Mouse (Mus musculus) midbrain, embryonic 11.5 days (tissue): ENCODE data around the gene Pip4k2b. TPM values are rescaled to one million over a fixed set of nuclear protein-coding genes. Genes with fewer than 3 reads are reported as not detected.
A peak's percentile ranks its signal among the peaks of the same experiment; 100 is the strongest.

Source experiments
- ATAC-seq: fragments of 200-750 bp; cut with Nextera tagmentation; 2 replicates; pipeline ENCODE4 v1.8.0; 2017; ENCODE audit warnings: moderate TSS enrichment, moderate library complexity; ENCODE audit not compliant: low FRiP score
- DNase-seq: peaks from one replicate; pipeline ENCODE4 v3.0.0; 2015; ENCODE audit warnings: low spot score; ENCODE audit errors: missing footprints
- H3K27ac ChIP-seq: fragments of 300-500 bp; sonication (generic); 2 replicates; pipeline ENCODE4 v1.5.1; 2014; ENCODE audit warnings: low read depth, low read length
- H3K27me3 ChIP-seq: fragments of 300-500 bp; sonication (generic); 2 replicates; pipeline ENCODE4 v1.6.1; 2014; ENCODE audit warnings: mild to moderate bottlenecking, low read length, moderate library complexity, mixed read lengths; ENCODE audit not compliant: control insufficient read depth, insufficient read depth
- H3K36me3 ChIP-seq: fragments of 300-500 bp; sonication (generic); 2 replicates; pipeline ENCODE4 v1.6.1; 2014; ENCODE audit warnings: mild to moderate bottlenecking, low read length, moderate library complexity, mixed read lengths; ENCODE audit not compliant: control insufficient read depth, insufficient read depth
- H3K4me1 ChIP-seq: fragments of 300-500 bp; sonication (generic); 2 replicates; pipeline ENCODE4 v1.6.1; 2014; ENCODE audit warnings: low read length; ENCODE audit not compliant: control insufficient read depth, insufficient read depth
- H3K4me2 ChIP-seq: fragments of 300-500 bp; sonication (generic); 2 replicates; pipeline ENCODE4 v1.6.1; 2014; ENCODE audit warnings: mild to moderate bottlenecking, moderate library complexity
- H3K4me3 ChIP-seq: fragments of 300-500 bp; sonication (generic); 2 replicates; pipeline ENCODE4 v1.5.1; 2014; ENCODE audit warnings: low read depth, low read length
- H3K9ac ChIP-seq: fragments of 300-500 bp; sonication (generic); 2 replicates; pipeline ENCODE4 v1.6.1; 2014; ENCODE audit warnings: low read length
- H3K9me3 ChIP-seq: fragments of 300-500 bp; sonication (generic); 2 replicates; pipeline ENCODE4 v1.6.1; 2016; ENCODE audit warnings: low read length; ENCODE audit not compliant: control insufficient read depth
- WGBS: fragments of 180-500 bp; shearing (Covaris S2); extraction: QIAGEN DNeasy Blood & Tissue Kit; methylation state at CpG from one replicate; pipeline ENCODE4 v1.1.7; 2014; 5-methylcytosine and 5-hydroxymethylcytosine counted together
- polyA plus RNA-seq: library from polyadenylated mRNA; unstranded; fragments of >200 nt; fragmentation: Nextera tagmentation; extraction: Ambion mirVana; gene quantifications from 2 replicates; pipeline ENCODE4 v1.2.1, GENCODE M21; 2014

Pip4k2b gene
- polyA plus RNA-seq, 1 experiment from 2014 or later: 2.4 TPM

DNA sequence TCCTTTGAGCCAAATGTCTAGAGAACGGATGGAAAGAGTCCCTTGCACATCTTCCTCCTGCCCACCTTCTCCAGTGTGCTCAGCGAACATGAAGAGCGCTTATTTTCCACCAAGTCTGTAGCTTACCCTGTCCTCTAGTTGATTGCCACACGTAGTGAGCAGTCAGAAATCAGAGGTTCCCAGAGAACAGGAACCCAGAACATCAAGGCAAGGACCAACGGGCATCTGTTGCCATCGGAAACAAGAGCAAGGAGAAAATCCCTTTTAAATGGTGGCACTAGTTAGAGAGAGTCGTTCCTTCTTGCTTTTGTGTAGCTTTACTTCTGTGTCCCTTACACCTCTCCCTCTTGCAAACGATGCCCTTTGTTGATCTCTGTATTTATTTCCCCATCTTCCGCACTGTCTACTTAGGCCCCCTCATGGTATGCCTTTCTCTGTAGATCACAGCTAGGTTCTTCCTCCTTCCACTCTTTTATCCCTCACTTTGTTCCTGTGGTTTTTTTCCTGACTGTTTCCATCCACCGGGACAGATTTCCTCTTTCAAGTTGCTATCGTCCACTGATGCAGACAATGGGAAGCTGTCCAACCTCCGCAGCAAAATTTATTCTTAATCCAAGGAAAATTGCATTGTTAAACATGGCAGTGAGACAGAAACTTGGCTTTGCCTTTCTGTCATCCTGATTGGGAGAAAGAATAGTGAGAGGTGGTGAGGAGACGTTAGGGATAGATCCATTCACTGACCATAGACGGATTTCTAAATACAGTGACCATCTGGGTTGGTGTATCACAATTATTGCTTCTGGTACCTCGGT lies 42.7 kb downstream of the Pip4k2b start:
- no peak overlapping the region for H3K9ac ChIP-seq
- H3K27me3 ChIP-seq: no peaks in the 10 kb centered on the region
- no peak for DNase-seq
- H3K4me3 ChIP-seq: peak overlapping the region; percentile 88; the same call in 1 of the 2 replicates
- whole genome bisulfite sequencing: 50% methylated on average over 15 of the region's 15 CpGs
- ATAC-seq: no peak
- H3K9me3 ChIP-seq: no peaks in the 10 kb centered on the region
- H3K27ac ChIP-seq: no peak overlapping the region
- H3K4me2 ChIP-seq: peak overlapping the region; percentile 95
- H3K4me1 ChIP-seq: peaks cover 23% of the 10 kb centered on the region
- peaks cover 3% of the 10 kb centered on the region for H3K36me3 ChIP-seq

DNA sequence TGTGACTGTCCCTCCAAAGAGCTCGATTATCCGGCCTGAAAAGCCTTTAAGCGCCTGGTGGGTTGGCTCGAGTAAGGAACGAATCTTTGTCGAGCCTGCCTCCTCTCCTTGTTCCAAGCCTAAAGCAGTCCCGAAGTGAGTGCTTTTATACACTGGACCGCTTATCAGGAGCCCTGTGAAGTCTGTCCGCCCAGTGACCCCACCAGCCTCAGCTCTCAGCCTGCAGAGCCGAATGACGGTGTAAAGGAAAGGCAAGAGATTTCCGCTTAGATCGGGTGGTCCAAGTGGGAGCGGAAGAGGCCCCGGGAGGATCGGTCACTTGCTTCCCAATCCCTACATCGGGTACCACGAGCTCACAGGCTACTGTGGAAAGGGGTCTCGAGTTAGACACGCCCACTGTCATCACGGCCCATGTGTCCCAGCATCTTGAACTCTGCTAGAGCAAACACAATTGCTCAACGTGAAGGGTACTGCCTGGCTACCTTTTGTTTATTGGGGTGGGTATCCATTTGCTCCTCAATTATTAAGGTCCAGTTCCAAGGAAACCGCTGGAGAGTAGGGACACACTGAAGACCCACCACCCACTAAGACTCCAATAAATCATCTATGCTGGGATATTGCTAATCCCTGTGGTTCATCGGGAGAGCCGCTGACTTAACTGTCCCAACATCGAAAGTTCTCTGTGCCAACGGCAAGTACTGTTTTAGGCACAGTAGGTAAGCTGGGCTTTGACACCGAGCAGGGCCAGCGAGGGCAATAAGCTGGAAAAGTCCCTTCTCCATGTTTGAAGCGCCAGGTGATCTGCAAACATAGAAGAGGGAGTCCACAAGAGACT lies 43.5 kb downstream of the Pip4k2b start:
- Histone ChIP-seq H3K36me3 (no peaks in the 10 kb centered on the region; the same call in 1 of the 2 replicates), H3K9ac (peak overlapping the region; percentile 97), H3K4me2 (peak overlapping the region; percentile 95), H3K27me3 (no peaks in the 10 kb centered on the region), H3K4me3 (peak overlapping the region; percentile 82), H3K27ac (peak overlapping the region; percentile 96), H3K9me3 (no peaks in the 10 kb centered on the region), H3K4me1 (peaks cover 31% of the 10 kb centered on the region)
- DNase-seq (peak; percentile 93), ATAC-seq (no peak)
- 19% methylated on average over 30 of the region's 30 CpGs for WGBS

DNA sequence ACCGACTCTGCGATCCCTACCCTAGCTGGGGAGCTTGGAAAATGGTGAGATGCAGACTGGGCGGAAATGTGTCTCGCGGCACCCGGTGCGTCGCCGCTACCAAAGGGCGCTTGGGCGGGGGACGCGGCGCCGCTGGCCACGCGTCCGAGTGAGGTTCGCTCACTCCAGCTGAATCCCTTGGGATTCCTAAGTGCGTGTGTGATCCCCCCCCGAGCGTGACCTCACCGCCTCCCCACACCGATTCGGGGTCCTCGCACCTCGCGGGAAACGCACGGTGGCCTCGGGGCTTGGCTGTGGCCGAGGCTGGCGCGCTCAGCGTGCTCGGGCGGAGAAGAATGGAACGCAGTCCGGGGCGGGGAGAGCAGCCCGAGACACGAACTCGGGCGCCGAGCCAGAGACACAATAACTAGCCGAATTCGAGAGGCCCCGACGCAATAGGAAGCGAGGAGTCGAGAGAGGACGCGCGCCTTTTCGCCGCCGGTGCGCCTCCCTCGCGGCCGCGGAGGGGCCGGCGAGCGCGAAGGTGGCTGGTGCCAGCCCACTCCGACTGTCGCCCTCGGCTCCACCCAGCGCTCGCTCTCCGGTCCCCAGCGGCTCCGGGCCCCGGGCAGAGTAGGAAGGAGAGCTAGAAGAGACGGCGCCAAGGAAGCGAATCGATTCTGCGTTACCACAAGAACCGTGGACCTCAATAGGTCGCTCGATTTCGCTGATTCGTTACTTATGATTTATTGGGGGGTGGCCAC lies 44.3 kb downstream of the Pip4k2b start, which contains the start of gene Pcgf2:
Gene Pcgf2, minus strand, starts transcription at position 495 of the 743 bp plus-strand sequence.
- Histone ChIP-seq H3K4me3 (peak within 1 kb of the TSS; percentile 82), H3K4me1 (peaks cover 39% of the 10 kb centered on the region), H3K9ac (peak within 1 kb of the TSS; percentile 97), H3K36me3 (no peaks in the 10 kb centered on the region), H3K9me3 (no peaks in the 10 kb centered on the region), H3K4me2 (peak within 1 kb of the TSS; percentile 95), H3K27me3 (no peaks in the 10 kb centered on the region), H3K27ac (peak within 1 kb of the TSS; percentile 96)
- under 1% methylated on average over 85 of the region's 85 CpGs for WGBS
- peak; percentile 14 for ATAC-seq
- DNase-seq: peak; percentile 97

DNA sequence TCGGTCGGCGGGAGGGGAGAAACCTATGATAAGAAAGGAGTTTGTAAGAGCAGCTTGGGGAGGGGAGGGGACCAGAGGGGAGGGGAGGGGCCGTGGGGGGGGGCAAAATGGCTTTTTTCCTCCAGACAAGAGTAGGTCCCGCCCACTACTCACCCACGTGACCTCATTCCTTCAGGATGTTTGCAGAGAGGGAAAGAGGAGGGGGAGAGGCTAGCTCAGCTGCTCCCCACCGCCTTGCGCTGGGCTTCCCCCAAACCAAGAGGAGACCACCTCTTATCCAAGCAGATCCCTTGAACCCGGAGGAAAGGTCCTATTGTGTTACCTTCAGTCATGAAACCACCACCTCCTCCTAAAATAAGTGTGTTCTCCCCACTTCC lies 44.9 kb downstream of the Pip4k2b start:
- Histone ChIP-seq H3K4me1 (peaks cover 43% of the 10 kb centered on the region), H3K36me3 (no peaks in the 10 kb centered on the region), H3K9me3 (no peaks in the 10 kb centered on the region), H3K27me3 (no peaks in the 10 kb centered on the region), H3K27ac (peak overlapping the region; percentile 96), H3K9ac (peak overlapping the region; percentile 97), H3K4me2 (peak overlapping the region; percentile 95), H3K4me3 (peak overlapping the region; percentile 82)
- WGBS: 0% methylated on average over 6 of the region's 9 CpGs
- ATAC-seq: peak; percentile 57
- DNase-seq: peak; percentile 99

DNA sequence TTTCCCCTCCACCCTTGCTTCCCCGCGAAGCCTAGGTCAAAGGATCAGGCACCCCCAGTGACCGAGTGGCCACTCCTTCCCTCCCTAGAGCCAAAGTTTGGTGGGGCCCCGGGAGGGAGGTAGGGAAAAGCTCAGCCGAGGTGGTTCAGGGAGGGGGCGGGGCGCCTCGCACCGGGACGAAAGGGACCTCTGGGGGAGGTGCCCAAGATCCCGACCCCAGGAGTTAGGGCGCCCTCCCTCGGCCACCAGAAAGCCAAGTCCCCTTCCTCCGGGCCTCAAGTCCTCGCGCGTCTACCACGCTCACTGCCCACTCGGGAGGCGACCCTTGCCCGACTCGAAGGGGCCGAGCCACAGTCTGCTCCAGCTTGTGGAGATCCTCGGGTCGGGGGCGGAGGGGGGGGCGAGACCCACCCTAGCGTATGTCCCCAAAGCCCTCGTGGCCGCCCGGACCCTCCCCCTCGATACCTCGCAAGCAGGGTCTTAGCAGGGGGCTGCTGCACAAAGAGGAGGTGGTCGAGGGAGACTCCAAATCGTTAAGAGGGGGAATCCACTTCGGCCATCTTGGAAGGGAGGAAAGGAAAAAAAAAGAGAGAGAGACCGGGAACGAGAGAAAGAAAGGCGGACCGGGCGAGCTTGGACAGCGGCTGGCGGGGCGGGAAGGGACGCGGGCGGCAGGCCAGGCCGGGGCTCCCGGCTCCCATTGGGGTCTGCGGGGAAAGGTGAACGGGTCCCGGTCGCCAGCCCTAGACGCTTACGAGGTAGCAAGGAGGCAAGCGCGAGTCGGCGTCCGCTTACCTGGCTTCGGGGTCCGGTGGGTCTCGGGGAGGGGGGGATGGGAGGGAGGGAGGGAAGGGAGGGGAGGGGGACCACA lies 45.5 kb downstream of the Pip4k2b start:
- peak; percentile 97 for DNase-seq
- H3K27ac ChIP-seq: peak overlapping the region; percentile 94
- H3K9me3 ChIP-seq: no peaks in the 10 kb centered on the region
- WGBS: under 1% methylated on average over 49 of the region's 63 CpGs
- H3K4me3 ChIP-seq: peak overlapping the region; percentile 82
- H3K4me2 ChIP-seq: peak overlapping the region; percentile 95
- no peaks in the 10 kb centered on the region for H3K27me3 ChIP-seq
- ATAC-seq: peak; percentile 14
- no peaks in the 10 kb centered on the region for H3K36me3 ChIP-seq
- peak overlapping the region; percentile 97 for H3K9ac ChIP-seq
- H3K4me1 ChIP-seq: peaks cover 40% of the 10 kb centered on the region

DNA sequence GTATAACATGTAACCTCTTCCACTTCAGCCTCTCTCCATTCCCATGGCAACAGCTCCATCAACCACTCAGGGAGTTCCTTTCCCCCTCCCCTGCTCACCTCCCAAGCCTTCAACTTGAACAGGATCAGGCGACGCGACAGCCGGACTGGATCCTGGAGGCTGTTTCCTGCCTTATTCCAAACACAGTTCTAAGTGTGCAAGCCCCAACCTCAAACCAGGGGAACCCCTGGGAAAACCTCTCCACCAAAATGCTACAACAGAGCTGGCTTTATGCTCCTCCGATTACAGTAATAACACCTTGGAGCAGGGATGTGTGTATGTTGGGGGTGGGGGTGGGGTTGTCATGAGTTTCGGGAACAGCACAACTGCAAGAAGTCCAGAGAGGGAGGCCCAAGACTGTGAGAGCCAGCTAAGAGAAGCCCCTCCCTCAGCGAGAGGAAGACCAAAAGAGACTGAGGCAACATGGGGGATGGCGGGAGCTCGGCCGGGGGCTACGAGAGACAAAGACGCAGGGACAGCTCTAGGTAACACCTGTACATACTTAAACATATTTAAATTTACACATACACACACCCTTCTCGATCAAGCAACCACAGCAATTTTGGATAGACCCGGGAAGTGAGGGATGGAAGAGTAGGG lies 46.5 kb downstream of the Pip4k2b start:
- DNase-seq: peak; percentile 92
- Histone ChIP-seq H3K27me3 (no peaks in the 10 kb centered on the region), H3K4me3 (peak overlapping the region; percentile 82), H3K27ac (peak overlapping the region; percentile 94), H3K9ac (peak overlapping the region; percentile 97), H3K4me2 (peak overlapping the region; percentile 95), H3K9me3 (no peaks in the 10 kb centered on the region), H3K36me3 (no peaks in the 10 kb centered on the region), H3K4me1 (peaks cover 40% of the 10 kb centered on the region)
- WGBS: 1% methylated on average over 14 of the region's 14 CpGs
- no peak for ATAC-seq

DNA sequence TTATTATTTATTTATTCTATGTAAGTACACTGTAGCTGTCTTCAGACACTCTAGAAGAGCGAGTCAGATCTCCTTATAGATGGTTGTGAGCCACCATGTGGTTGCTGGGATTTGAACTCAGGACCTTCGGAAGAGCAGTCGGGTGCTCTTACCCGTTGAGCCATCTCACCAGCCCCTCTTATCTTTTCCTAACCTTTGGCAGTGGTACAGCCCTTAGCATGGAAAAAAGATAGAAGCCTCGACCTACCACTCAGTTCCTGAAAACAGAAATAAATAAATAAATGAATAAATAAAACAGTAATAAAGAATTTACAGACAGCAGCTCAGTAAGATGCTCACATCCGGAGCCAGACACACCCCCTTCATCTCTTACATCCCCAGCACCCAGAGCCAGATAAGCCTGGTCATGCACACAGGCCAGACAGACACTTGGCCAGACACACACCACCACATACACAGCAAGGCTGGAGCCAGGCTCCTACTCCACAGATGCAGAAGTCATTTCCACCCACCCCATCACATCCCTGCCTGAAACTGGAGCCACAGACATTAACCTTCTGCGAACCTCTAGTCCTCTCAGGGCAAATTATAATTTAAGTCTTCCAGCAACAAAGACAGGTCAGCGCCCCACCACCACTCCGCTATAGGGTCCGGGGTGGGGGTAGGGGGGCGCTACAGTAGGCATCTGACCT lies 47.2 kb downstream of the Pip4k2b start:
- DNase-seq (peak; percentile 89), ATAC-seq (no peak)
- H3K36me3 ChIP-seq: no peaks in the 10 kb centered on the region
- no peaks in the 10 kb centered on the region for H3K9me3 ChIP-seq
- no peaks in the 10 kb centered on the region for H3K27me3 ChIP-seq
- H3K9ac ChIP-seq: peak overlapping the region; percentile 97
- WGBS: 64% methylated on average over 11 of the region's 11 CpGs
- peak overlapping the region; percentile 95 for H3K4me2 ChIP-seq
- peaks cover 40% of the 10 kb centered on the region for H3K4me1 ChIP-seq
- no peak overlapping the region for H3K27ac ChIP-seq
- H3K4me3 ChIP-seq: peak overlapping the region; percentile 82
